Mouse (Mus musculus): ENCODE measurements at regions not wholly inside any gene's neighbourhood (a gene's known extent, or its start where the extent isn't known, plus 50 kb on each side); places are given as distances from the start of the nearest gene placed in this dataset.

DNA sequence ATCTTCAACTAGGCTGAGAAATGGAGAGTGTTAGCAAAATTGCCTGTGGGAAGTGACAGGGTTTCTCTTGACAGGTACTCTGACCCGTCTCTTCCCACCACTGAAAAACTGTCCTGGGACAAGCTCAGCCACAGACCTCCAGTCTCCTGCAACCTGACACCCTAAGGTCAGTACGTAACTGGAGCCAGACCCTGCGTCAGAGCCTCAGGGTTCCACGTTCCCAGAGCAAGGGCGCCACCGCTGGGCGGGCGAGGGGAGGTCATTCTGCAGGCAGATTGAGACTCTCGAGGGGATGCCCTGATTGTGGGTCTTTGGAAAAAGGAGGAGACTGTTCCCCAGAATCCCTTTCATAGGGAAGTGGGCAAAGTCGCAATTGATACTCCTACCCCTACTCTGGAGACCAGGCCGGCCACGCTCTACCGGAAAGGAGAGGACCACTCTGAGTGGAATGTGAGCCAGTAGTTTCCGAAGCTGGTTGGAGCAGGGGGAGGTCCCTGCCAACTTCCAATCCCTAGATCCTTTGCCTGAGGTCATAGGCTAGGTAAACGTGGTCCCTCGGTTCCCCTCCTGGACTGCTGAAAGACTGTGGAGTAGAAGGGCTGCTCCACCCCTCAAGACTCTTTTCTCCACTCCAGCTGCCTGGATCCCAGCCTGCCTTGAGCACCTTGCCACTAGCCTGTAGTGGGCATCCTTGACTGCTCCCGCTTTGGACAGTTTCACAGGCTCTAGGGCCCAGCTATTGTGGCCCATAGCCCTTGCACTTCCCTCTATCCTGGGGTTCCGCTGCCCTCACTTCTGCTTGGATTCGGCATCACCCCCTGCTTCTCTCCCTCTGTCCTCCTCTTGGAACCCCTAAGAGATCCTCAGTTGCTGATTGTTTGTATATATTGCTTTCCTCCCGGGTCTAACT is 61.0 kb upstream of the Lpcat1 start:
- DNase-seq: no peak

DNA sequence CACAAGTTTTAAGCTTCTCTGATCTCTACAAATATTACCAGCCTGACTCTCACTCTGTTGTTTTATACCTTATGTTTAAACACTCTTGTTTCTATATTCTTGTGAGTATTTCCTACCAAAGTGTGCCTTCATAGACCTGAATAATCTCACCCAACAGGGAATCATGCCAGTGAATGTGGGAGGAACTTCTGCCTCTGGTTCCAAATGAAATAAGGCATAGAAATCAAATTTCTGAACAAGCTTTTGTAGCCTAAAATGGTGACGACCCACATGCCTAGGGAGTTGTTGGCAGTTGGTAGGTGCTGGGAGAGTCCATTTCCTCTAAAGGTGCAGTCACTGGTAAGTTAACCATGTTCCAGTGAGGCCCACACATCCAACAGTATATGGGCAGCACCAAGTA is 66.1 kb upstream of the Lpcat1 start:
- peak; percentile 29 for DNase-seq

DNA sequence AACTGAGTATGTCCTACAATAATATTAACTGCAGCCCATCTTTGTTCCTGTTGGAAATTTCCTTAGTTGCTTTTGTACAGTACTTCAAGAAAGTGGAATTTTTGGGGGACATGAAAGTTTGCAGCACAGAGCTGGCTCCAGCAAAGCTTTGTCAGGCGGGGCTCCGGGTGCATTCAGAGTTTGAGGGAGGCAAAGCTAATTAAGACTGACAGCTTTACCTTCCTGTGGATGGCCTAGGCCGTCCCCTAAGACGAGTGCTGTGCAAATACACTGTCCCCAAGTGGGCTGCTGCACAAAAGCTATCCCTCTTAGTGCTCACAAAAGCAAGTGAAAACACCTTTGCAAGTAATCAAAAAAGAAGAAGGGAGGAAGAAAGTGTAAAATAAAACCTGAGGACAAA is 68.7 kb upstream of the Ndufs6 start:
- DNase-seq: no peak

DNA sequence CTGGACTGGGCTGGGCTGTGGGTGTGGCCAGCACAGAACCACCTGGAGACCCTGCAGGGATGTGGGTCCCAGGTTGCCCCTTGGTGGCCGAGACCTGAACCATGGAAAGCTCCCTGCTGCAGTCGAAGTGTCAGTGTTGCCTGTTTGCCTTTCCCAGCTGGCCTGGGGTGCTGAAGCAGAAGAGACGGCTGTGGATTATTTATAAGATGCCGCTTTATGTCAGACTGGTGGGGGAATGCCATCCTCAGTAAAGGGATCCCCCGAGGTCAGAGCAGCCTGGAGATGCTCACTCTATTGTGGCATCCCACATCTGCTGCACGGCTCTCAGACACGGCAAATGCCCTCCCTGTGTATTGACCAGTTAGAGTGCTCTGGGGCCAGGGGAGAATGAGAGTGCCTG is 67.5 kb upstream of the Ndufs6 start:
- DNase-seq: no peak

DNA sequence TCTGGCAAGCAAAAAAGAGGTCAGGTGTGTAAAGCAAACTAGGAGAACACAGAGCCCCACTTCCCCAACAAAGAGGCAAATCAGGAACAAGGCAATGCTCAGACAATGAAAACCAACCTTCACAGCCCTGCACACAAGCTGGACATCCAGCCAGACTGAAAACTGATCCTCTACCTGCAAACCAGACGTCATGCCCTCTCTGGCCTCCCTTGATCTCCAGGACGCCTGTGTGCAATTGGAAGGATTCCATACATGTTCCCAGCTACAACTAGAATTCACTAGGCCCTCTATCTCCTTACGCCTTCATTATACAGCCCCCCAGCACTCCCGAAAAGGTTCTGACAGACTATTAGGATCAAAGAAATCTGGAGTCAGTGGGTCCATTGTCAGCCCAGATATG is 60.7 kb upstream of the Ndufs6 start:
- DNase-seq: no peak

DNA sequence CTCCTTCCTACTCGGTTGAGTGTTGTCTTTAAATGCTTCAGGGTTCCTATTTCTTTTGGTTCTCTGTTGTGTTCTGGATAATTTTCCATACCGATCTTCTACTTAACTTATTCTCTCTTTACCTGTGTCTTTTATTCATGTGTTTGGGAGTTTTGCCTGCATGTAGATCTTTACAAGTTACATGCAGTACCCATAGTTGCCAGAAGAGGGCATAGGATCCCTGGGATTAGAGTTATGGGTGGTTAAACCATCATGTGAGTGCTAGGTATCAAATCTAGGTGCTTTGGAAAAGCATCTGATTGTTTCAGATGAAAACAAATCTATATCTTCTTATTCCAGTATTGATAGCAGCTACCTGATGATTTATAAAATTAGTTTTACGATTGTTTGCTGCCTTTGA is 55.2 kb upstream of the Ndufs6 start:
- no peak for DNase-seq
